Mouse (Mus musculus): Measurements from ENCODE around the gene Zswim8. TPM values are rescaled to one million over a fixed set of nuclear protein-coding genes. Genes with fewer than 3 reads are reported as not detected.

The Zswim8 gene
- 4.0 and 4.6 TPM in 2 replicates for polyA plus RNA-seq (2015; fragmentation: Nextera tagmentation; extraction: Ambion mirVana)

DNA sequence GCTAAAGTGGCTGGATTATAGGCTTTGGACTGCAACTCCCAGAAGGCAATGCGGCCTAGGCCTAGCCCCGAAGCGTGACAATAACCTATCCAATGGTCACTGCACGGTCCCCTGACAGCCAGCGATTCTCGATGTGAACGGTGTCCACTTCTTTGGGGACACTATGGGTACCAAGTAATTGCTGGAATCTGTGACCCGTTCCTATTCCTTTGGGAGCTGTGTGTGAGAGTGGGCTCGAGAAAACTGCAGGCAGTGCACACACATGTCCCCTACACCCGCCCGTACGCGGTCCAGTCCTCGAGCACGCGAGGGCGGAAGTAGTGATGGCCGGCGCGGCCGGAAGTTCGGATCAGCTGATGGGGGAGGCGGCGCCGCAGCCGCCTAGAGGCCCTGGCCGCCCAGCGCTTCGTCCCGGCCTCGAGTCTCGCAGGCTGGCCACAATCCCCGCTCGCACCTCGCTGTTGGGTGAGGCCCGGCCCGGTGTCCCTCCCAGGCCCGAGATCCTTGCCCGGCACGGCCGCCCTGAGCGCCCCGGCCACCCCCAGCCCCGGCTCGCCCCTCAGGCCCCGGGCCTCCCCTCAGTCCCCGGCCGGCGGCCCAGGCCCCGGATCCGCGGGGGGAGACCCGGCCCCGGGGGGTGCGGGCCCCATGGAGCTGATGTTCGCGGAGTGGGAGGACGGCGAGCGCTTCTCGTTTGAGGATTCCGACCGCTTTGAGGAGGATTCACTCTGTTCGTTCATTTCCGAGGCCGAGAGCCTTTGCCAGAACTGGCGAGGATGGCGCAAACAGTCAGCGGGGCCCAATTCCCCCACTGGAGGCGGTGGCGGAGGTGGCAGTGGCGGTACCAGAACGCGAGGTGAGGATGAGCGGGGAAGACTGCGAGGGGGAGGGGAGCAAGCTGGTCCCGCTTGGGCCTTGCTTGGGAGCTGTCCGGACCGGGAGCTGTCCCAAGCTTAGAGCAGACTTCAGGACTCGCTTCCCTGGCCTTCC, at the start of gene Zswim8:
Gene Zswim8 (plus strand): TSS at position 352 of the 990 bp plus-strand sequence.
- no peaks in the 10 kb centered on the region for H3K27me3 ChIP-seq
- H3K9ac ChIP-seq, result peak within 1 kb of the TSS; percentile 97
- peaks cover 36% of the 10 kb centered on the region for H3K36me3 ChIP-seq
- H3K4me2 ChIP-seq, result peak within 1 kb of the TSS; percentile 99
- peak within 1 kb of the TSS; percentile 97 for H3K4me3 ChIP-seq (replicated peaks)
- H3K9me3 ChIP-seq (replicated peaks), result no peaks in the 10 kb centered on the region
- under 1% methylated on average over 80 of the region's 80 CpGs for WGBS (ENCODE audit: insufficient replicate concordance)
- peaks cover 56% of the 10 kb centered on the region for H3K4me1 ChIP-seq (replicated peaks)
- ATAC-seq (ENCODE audit: low read depth) (peak; percentile 88), DNase-seq (peak; percentile 76)
- peak within 1 kb of the TSS; percentile 86 for H3K27ac ChIP-seq

DNA sequence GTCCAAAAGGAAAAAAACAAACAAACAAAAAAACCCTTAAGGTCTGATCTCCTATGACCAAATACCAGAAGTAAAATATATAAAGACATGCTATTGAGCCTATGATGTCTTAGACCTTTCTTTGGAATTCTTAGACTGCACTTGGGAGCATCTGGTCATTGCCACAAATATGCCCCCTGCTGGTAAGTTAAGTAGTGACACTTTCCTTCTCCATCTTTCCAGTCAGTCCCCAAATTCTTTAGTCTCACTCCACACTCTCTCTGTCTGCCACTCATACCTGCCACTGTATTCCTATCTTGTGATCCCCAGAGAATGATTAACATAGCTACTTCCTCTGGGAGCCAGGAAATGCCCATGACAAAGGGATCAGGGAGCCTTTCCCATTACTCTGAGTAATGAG, 49.0 kb upstream of the Zswim8 start:
- DNase-seq, result no peak

GRCm38 (mm10) chr14:20658902-20659301, 48.5 kb upstream of the Zswim8 start:
- Histone ChIP-seq H3K4me3 (replicated peaks) (no peak overlapping the region), H3K4me1 (replicated peaks) (peaks cover 19% of the 10 kb centered on the region), H3K27me3 (peaks cover 29% of the 10 kb centered on the region), H3K27ac (no peak overlapping the region), H3K9ac (no peak overlapping the region), H3K9me3 (replicated peaks) (no peaks in the 10 kb centered on the region), H3K4me2 (no peak overlapping the region), H3K36me3 (no peaks in the 10 kb centered on the region)
- ATAC-seq (ENCODE audit: low read depth), result no peak
- DNase-seq, result no peak
- WGBS (ENCODE audit: insufficient replicate concordance), result 76% methylated on average over 6 of the region's 6 CpGs

More for the DNA sequence above, 49.0 kb upstream of the Zswim8 start:
- no peak overlapping the region for H3K4me3 ChIP-seq (replicated peaks)
- H3K27ac ChIP-seq, result no peak overlapping the region
- H3K36me3 ChIP-seq, result no peaks in the 10 kb centered on the region
- H3K27me3 ChIP-seq, result peaks cover 23% of the 10 kb centered on the region
- no peak for ATAC-seq (ENCODE audit: low read depth)
- H3K9me3 ChIP-seq (replicated peaks), result no peaks in the 10 kb centered on the region
- peaks cover 19% of the 10 kb centered on the region for H3K4me1 ChIP-seq (replicated peaks)
- no peak overlapping the region for H3K4me2 ChIP-seq
- H3K9ac ChIP-seq, result no peak overlapping the region

GRCm38 (mm10) chr14:20659687-20660086, 47.7 kb upstream of the Zswim8 start:
- peaks cover 37% of the 10 kb centered on the region for H3K27me3 ChIP-seq
- H3K36me3 ChIP-seq, result no peaks in the 10 kb centered on the region
- ATAC-seq (ENCODE audit: low read depth) (no peak), DNase-seq (no peak)
- no peak overlapping the region for H3K27ac ChIP-seq
- no peak overlapping the region for H3K4me3 ChIP-seq (replicated peaks)
- H3K4me2 ChIP-seq, result no peak overlapping the region
- H3K9me3 ChIP-seq (replicated peaks), result no peaks in the 10 kb centered on the region
- H3K9ac ChIP-seq, result no peak overlapping the region
- peaks cover 19% of the 10 kb centered on the region for H3K4me1 ChIP-seq (replicated peaks)
- 94% methylated on average over 7 of the region's 7 CpGs for WGBS (ENCODE audit: insufficient replicate concordance)

DNA sequence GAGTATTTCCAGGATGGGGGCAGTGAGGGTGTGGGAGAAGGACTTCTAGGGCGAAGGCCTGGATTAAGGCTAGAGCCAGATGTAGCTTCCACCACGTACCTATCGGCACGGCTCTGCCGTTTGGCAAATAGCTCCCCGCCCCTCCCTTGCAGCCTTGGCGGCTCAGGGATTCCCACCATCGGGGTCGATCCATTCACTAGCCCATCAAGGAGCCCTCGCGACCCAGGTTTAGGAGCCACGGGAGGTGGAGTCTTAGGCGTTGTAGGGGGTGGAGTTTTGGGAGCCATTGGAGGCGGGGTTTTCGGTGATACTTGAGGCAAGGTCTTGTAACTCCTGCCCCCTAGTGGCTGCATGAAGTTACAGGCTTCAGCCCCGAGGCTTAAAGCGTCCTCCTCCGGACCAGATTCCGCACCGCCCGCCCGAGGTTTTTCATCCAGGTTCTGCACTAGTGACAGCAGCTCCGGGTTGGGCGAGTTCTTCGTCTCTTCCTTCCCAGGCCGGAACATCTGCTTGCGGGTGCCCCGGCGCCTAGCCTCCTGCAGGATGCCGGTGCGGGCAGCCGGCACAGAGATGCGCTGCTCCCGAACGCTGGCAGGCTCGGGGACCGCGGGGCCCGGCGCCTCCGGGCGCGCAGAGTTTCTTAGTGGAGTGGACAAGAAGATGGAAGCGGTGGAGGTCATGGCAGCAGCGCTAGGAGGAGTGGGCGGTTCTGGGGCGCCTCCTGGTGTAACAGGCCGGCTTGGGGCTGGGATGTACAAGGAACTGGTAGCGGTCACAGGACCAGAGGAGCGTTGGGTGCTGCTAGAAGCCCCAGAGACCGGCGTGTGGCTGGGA, 46.3 kb upstream of the Zswim8 start:
- Histone ChIP-seq H3K36me3 (no peaks in the 10 kb centered on the region), H3K9ac (peak overlapping the region; percentile 75), H3K4me3 (replicated peaks) (peak overlapping the region; percentile 65), H3K27ac (peak overlapping the region; percentile 47), H3K27me3 (peaks cover 47% of the 10 kb centered on the region), H3K9me3 (replicated peaks) (no peaks in the 10 kb centered on the region), H3K4me2 (peak overlapping the region; percentile 86), H3K4me1 (replicated peaks) (peaks cover 19% of the 10 kb centered on the region)
- peak; percentile 89 for DNase-seq
- peak; percentile 84 for ATAC-seq (ENCODE audit: low read depth)
- WGBS (ENCODE audit: insufficient replicate concordance), result 2% methylated on average over 52 of the region's 52 CpGs

GRCm38 (mm10) chr14:20661661-20662331, 45.6 kb upstream of the Zswim8 start:
- H3K27me3 ChIP-seq, result peaks cover 55% of the 10 kb centered on the region
- 17% methylated on average over 18 of the region's 19 CpGs for WGBS (ENCODE audit: insufficient replicate concordance)
- H3K9me3 ChIP-seq (replicated peaks), result no peaks in the 10 kb centered on the region
- peak overlapping the region; percentile 47 for H3K27ac ChIP-seq
- DNase-seq (no peak), ATAC-seq (ENCODE audit: low read depth) (peak; percentile 18; the same call in 1 of the 2 replicates)
- H3K4me1 ChIP-seq (replicated peaks), result peaks cover 19% of the 10 kb centered on the region
- peak overlapping the region; percentile 86 for H3K4me2 ChIP-seq
- H3K9ac ChIP-seq, result peak overlapping the region; percentile 67
- no peaks in the 10 kb centered on the region for H3K36me3 ChIP-seq
- peak overlapping the region; percentile 65 for H3K4me3 ChIP-seq (replicated peaks)

GRCm38 (mm10) chr14:20662740-20663139, 44.6 kb upstream of the Zswim8 start:
- DNase-seq (no peak), ATAC-seq (ENCODE audit: low read depth) (no peak)
- WGBS (ENCODE audit: insufficient replicate concordance), result 71% methylated on average over 3 of the region's 3 CpGs
- Histone ChIP-seq H3K9me3 (replicated peaks) (no peaks in the 10 kb centered on the region), H3K4me1 (replicated peaks) (peaks cover 19% of the 10 kb centered on the region), H3K27me3 (peaks cover 62% of the 10 kb centered on the region), H3K36me3 (no peaks in the 10 kb centered on the region), H3K9ac (no peak overlapping the region), H3K27ac (no peak overlapping the region), H3K4me2 (no peak overlapping the region), H3K4me3 (replicated peaks) (no peak overlapping the region)

GRCm38 (mm10) chr14:20663601-20664000, 43.8 kb upstream of the Zswim8 start:
- H3K9me3 ChIP-seq (replicated peaks), result no peaks in the 10 kb centered on the region
- H3K9ac ChIP-seq, result no peak overlapping the region
- WGBS (ENCODE audit: insufficient replicate concordance), result 50% methylated on average over 2 of the region's 2 CpGs
- H3K27me3 ChIP-seq, result peaks cover 70% of the 10 kb centered on the region
- no peak overlapping the region for H3K4me2 ChIP-seq
- H3K4me3 ChIP-seq (replicated peaks), result no peak overlapping the region
- no peak for DNase-seq
- peaks cover 16% of the 10 kb centered on the region for H3K4me1 ChIP-seq (replicated peaks)
- no peaks in the 10 kb centered on the region for H3K36me3 ChIP-seq
- no peak for ATAC-seq (ENCODE audit: low read depth)
- H3K27ac ChIP-seq, result no peak overlapping the region

DNA sequence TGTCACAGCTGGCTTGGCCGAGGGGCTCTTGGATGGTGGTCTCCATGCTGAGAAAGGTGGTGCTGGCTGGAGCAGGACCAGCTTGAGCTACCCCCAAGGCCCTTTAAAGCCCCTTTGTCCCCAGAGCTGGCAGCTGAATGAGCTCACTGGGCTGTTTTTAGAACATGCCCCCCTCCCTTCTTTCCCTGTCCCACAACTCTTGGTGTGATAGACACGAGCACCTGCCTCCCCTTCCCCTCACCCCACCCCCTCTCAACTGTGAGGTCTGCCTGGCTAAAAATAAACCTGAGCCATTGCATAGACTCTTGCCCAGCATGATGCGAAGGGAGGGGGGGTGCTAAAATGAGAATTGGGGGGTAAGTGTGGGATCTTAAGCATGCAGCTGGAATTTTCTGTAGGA, 42.9 kb upstream of the Zswim8 start:
- Histone ChIP-seq H3K4me1 (replicated peaks) (peaks cover 16% of the 10 kb centered on the region), H3K27me3 (peaks cover 77% of the 10 kb centered on the region), H3K9me3 (replicated peaks) (no peaks in the 10 kb centered on the region), H3K9ac (no peak overlapping the region), H3K36me3 (no peaks in the 10 kb centered on the region), H3K4me3 (replicated peaks) (no peak overlapping the region), H3K4me2 (no peak overlapping the region), H3K27ac (no peak overlapping the region)
- ATAC-seq (ENCODE audit: low read depth) (no peak), DNase-seq (no peak)
- WGBS (ENCODE audit: insufficient replicate concordance), result 30% methylated on average over 3 of the region's 3 CpGs

DNA sequence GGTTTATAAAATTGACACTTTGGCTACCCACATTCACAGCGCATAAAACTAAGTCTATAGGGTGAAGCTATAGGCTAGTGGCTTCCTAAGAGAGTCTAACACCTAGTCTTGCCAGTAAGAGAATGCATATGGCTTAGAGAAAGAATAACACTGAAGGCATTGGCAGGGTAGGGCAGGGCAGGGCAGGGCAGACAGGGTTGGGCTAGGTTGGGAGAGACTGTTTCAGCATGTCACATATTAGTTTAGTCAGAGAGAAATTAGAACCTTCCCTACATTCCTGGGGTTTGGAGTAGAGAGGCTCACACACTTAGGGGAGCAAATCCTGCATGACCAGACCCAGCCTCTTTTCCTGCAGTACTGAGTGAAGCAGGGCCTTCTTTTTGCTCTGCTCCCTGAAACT, 39.9 kb upstream of the Zswim8 start:
- DNase-seq (no peak), ATAC-seq (ENCODE audit: low read depth) (no peak)
- Histone ChIP-seq H3K9ac (no peak overlapping the region), H3K4me1 (replicated peaks) (peaks cover 5% of the 10 kb centered on the region; the same call in 1 of the 2 replicates), H3K27me3 (peaks cover 73% of the 10 kb centered on the region), H3K27ac (no peak overlapping the region), H3K9me3 (replicated peaks) (no peaks in the 10 kb centered on the region), H3K4me3 (replicated peaks) (no peak overlapping the region), H3K4me2 (no peak overlapping the region), H3K36me3 (no peaks in the 10 kb centered on the region)
- WGBS (ENCODE audit: insufficient replicate concordance), result 67% methylated on average over 1 of the region's 1 CpGs
